Mouse (Mus musculus): ENCODE results near the gene Atg10. TPM values are rescaled to one million over a fixed set of nuclear protein-coding genes. Genes with fewer than 3 reads are reported as not detected.

The Atg10 gene
- polyA plus RNA-seq, 1 experiment from 2014 or later: 13.9 TPM

- H3K36me3 ChIP-seq (ENCODE audit: control insufficient read depth, insufficient read depth, low read length): no peaks in the 10 kb centered on the region
- H3K27me3 ChIP-seq (replicated peaks; ENCODE audit: control insufficient read depth, insufficient read depth, low read length): no peaks in the 10 kb centered on the region
- no peak overlapping the region for H3K4me2 ChIP-seq (ENCODE audit: low read length)
- H3K4me3 ChIP-seq (ENCODE audit: low read length): no peak overlapping the region
- H3K27ac ChIP-seq (ENCODE audit: low read depth, low read length): no peak overlapping the region
- 91% methylated on average over 3 of the region's 3 CpGs for WGBS
- H3K4me1 ChIP-seq (ENCODE audit: control insufficient read depth, insufficient read depth, low read depth, low read length): peaks cover 4% of the 10 kb centered on the region; the same call in 1 of the 2 replicates
- no peak for ATAC-seq
- no peaks in the 10 kb centered on the region for H3K9me3 ChIP-seq (ENCODE audit: control insufficient read depth, low read length)
- H3K9ac ChIP-seq (ENCODE audit: low read depth, low read length): no peak overlapping the region
Observed at GRCm38 (mm10) chr13:91038034-91038433, 185.7 kb downstream of the Atg10 start.

GRCm38 (mm10) chr13:91037405-91037804 lies 186.4 kb downstream of the Atg10 start:
- H3K9ac ChIP-seq (ENCODE audit: low read depth, low read length): no peak overlapping the region
- H3K4me3 ChIP-seq (ENCODE audit: low read length): no peak overlapping the region
- H3K9me3 ChIP-seq (ENCODE audit: control insufficient read depth, low read length): no peaks in the 10 kb centered on the region
- peaks cover 4% of the 10 kb centered on the region; the same call in 1 of the 2 replicates for H3K4me1 ChIP-seq (ENCODE audit: control insufficient read depth, insufficient read depth, low read depth, low read length)
- H3K27me3 ChIP-seq (replicated peaks; ENCODE audit: control insufficient read depth, insufficient read depth, low read length): no peaks in the 10 kb centered on the region
- H3K4me2 ChIP-seq (ENCODE audit: low read length): no peak overlapping the region
- ATAC-seq: no peak
- H3K36me3 ChIP-seq (ENCODE audit: control insufficient read depth, insufficient read depth, low read length): no peaks in the 10 kb centered on the region
- H3K27ac ChIP-seq (ENCODE audit: low read depth, low read length): no peak overlapping the region
- 96% methylated on average over 6 of the region's 6 CpGs for WGBS

- no peak overlapping the region for H3K4me2 ChIP-seq (ENCODE audit: low read length)
- no peak overlapping the region for H3K4me3 ChIP-seq (ENCODE audit: low read length)
- no peaks in the 10 kb centered on the region for H3K36me3 ChIP-seq (ENCODE audit: control insufficient read depth, insufficient read depth, low read length)
- H3K4me1 ChIP-seq (ENCODE audit: control insufficient read depth, insufficient read depth, low read depth, low read length): no peaks in the 10 kb centered on the region
- H3K27me3 ChIP-seq (replicated peaks; ENCODE audit: control insufficient read depth, insufficient read depth, low read length): no peaks in the 10 kb centered on the region
- no peak overlapping the region for H3K9ac ChIP-seq (ENCODE audit: low read depth, low read length)
- 88% methylated on average over 2 of the region's 2 CpGs for WGBS
- ATAC-seq: no peak
- H3K9me3 ChIP-seq (ENCODE audit: control insufficient read depth, low read length): no peaks in the 10 kb centered on the region
- H3K27ac ChIP-seq (ENCODE audit: low read depth, low read length): no peak overlapping the region
Observed at GRCm38 (mm10) chr13:91031836-91032235, 191.9 kb downstream of the Atg10 start.

- no peak overlapping the region for H3K4me2 ChIP-seq (ENCODE audit: low read length)
- 94% methylated on average over 9 of the region's 9 CpGs for WGBS
- H3K36me3 ChIP-seq (ENCODE audit: control insufficient read depth, insufficient read depth, low read length): no peaks in the 10 kb centered on the region
- no peaks in the 10 kb centered on the region for H3K4me1 ChIP-seq (ENCODE audit: control insufficient read depth, insufficient read depth, low read depth, low read length)
- no peak for ATAC-seq
- no peak overlapping the region for H3K9ac ChIP-seq (ENCODE audit: low read depth, low read length)
- no peak overlapping the region for H3K4me3 ChIP-seq (ENCODE audit: low read length)
- no peak overlapping the region for H3K27ac ChIP-seq (ENCODE audit: low read depth, low read length)
- H3K9me3 ChIP-seq (ENCODE audit: control insufficient read depth, low read length): no peaks in the 10 kb centered on the region
- no peaks in the 10 kb centered on the region for H3K27me3 ChIP-seq (replicated peaks; ENCODE audit: control insufficient read depth, insufficient read depth, low read length)
Observed at GRCm38 (mm10) chr13:91023447-91023846, 200.3 kb downstream of the Atg10 start.

- H3K36me3 ChIP-seq (ENCODE audit: control insufficient read depth, insufficient read depth, low read length): no peaks in the 10 kb centered on the region
- H3K27ac ChIP-seq (ENCODE audit: low read depth, low read length): no peak overlapping the region
- ATAC-seq: no peak
- no peaks in the 10 kb centered on the region for H3K4me1 ChIP-seq (ENCODE audit: control insufficient read depth, insufficient read depth, low read depth, low read length)
- H3K27me3 ChIP-seq (replicated peaks; ENCODE audit: control insufficient read depth, insufficient read depth, low read length): no peaks in the 10 kb centered on the region
- H3K9ac ChIP-seq (ENCODE audit: low read depth, low read length): no peak overlapping the region
- WGBS: 46% methylated on average over 3 of the region's 3 CpGs
- H3K4me2 ChIP-seq (ENCODE audit: low read length): no peak overlapping the region
- no peak overlapping the region for H3K4me3 ChIP-seq (ENCODE audit: low read length)
- H3K9me3 ChIP-seq (ENCODE audit: control insufficient read depth, low read length): no peaks in the 10 kb centered on the region
Observed at GRCm38 (mm10) chr13:91011851-91012250, 211.9 kb downstream of the Atg10 start.

GRCm38 (mm10) chr13:90995034-90995629 lies 228.6 kb downstream of the Atg10 start:
- H3K4me2 ChIP-seq (ENCODE audit: low read length): no peak overlapping the region
- no peaks in the 10 kb centered on the region for H3K36me3 ChIP-seq (ENCODE audit: control insufficient read depth, insufficient read depth, low read length)
- whole genome bisulfite sequencing: 89% methylated on average over 2 of the region's 2 CpGs
- no peaks in the 10 kb centered on the region for H3K9me3 ChIP-seq (ENCODE audit: control insufficient read depth, low read length)
- no peak overlapping the region for H3K27ac ChIP-seq (ENCODE audit: low read depth, low read length)
- no peak overlapping the region for H3K4me3 ChIP-seq (ENCODE audit: low read length)
- H3K9ac ChIP-seq (ENCODE audit: low read depth, low read length): no peak overlapping the region
- no peaks in the 10 kb centered on the region for H3K27me3 ChIP-seq (replicated peaks; ENCODE audit: control insufficient read depth, insufficient read depth, low read length)
- ATAC-seq: no peak
- no peaks in the 10 kb centered on the region for H3K4me1 ChIP-seq (ENCODE audit: control insufficient read depth, insufficient read depth, low read depth, low read length)

GRCm38 (mm10) chr13:90993602-90994001 lies 230.2 kb downstream of the Atg10 start:
- no peaks in the 10 kb centered on the region for H3K36me3 ChIP-seq (ENCODE audit: control insufficient read depth, insufficient read depth, low read length)
- ATAC-seq: no peak
- no peak overlapping the region for H3K27ac ChIP-seq (ENCODE audit: low read depth, low read length)
- no peaks in the 10 kb centered on the region for H3K9me3 ChIP-seq (ENCODE audit: control insufficient read depth, low read length)
- H3K9ac ChIP-seq (ENCODE audit: low read depth, low read length): no peak overlapping the region
- 85% methylated on average over 13 of the region's 13 CpGs for WGBS
- no peaks in the 10 kb centered on the region for H3K4me1 ChIP-seq (ENCODE audit: control insufficient read depth, insufficient read depth, low read depth, low read length)
- H3K4me3 ChIP-seq (ENCODE audit: low read length): no peak overlapping the region
- no peak overlapping the region for H3K4me2 ChIP-seq (ENCODE audit: low read length)
- no peaks in the 10 kb centered on the region for H3K27me3 ChIP-seq (replicated peaks; ENCODE audit: control insufficient read depth, insufficient read depth, low read length)

- H3K27me3 ChIP-seq (replicated peaks; ENCODE audit: control insufficient read depth, insufficient read depth, low read length): no peaks in the 10 kb centered on the region
- H3K4me1 ChIP-seq (ENCODE audit: control insufficient read depth, insufficient read depth, low read depth, low read length): no peaks in the 10 kb centered on the region
- WGBS: 90% methylated on average over 5 of the region's 5 CpGs
- ATAC-seq: no peak
- no peak overlapping the region for H3K27ac ChIP-seq (ENCODE audit: low read depth, low read length)
- no peak overlapping the region for H3K4me3 ChIP-seq (ENCODE audit: low read length)
- no peak overlapping the region for H3K4me2 ChIP-seq (ENCODE audit: low read length)
- H3K9ac ChIP-seq (ENCODE audit: low read depth, low read length): no peak overlapping the region
- H3K9me3 ChIP-seq (ENCODE audit: control insufficient read depth, low read length): no peaks in the 10 kb centered on the region
- no peaks in the 10 kb centered on the region for H3K36me3 ChIP-seq (ENCODE audit: control insufficient read depth, insufficient read depth, low read length)
Observed at GRCm38 (mm10) chr13:90992948-90993347, 230.8 kb downstream of the Atg10 start.

- WGBS: 87% methylated on average over 3 of the region's 3 CpGs
- H3K4me1 ChIP-seq (ENCODE audit: control insufficient read depth, insufficient read depth, low read depth, low read length): no peaks in the 10 kb centered on the region
- no peaks in the 10 kb centered on the region for H3K9me3 ChIP-seq (ENCODE audit: control insufficient read depth, low read length)
- H3K4me2 ChIP-seq (ENCODE audit: low read length): no peak overlapping the region
- ATAC-seq: no peak
- no peaks in the 10 kb centered on the region for H3K27me3 ChIP-seq (replicated peaks; ENCODE audit: control insufficient read depth, insufficient read depth, low read length)
- H3K27ac ChIP-seq (ENCODE audit: low read depth, low read length): no peak overlapping the region
- H3K4me3 ChIP-seq (ENCODE audit: low read length): no peak overlapping the region
- no peaks in the 10 kb centered on the region for H3K36me3 ChIP-seq (ENCODE audit: control insufficient read depth, insufficient read depth, low read length)
- no peak overlapping the region for H3K9ac ChIP-seq (ENCODE audit: low read depth, low read length)
Observed at GRCm38 (mm10) chr13:90988226-90988625, 235.5 kb downstream of the Atg10 start.

- no peaks in the 10 kb centered on the region for H3K9me3 ChIP-seq (ENCODE audit: control insufficient read depth, low read length)
- WGBS: 91% methylated on average over 3 of the region's 3 CpGs
- H3K4me3 ChIP-seq (ENCODE audit: low read length): no peak overlapping the region
- H3K4me1 ChIP-seq (ENCODE audit: control insufficient read depth, insufficient read depth, low read depth, low read length): no peaks in the 10 kb centered on the region
- no peaks in the 10 kb centered on the region for H3K27me3 ChIP-seq (replicated peaks; ENCODE audit: control insufficient read depth, insufficient read depth, low read length)
- no peak overlapping the region for H3K4me2 ChIP-seq (ENCODE audit: low read length)
- H3K9ac ChIP-seq (ENCODE audit: low read depth, low read length): no peak overlapping the region
- no peaks in the 10 kb centered on the region for H3K36me3 ChIP-seq (ENCODE audit: control insufficient read depth, insufficient read depth, low read length)
- ATAC-seq: no peak
- no peak overlapping the region for H3K27ac ChIP-seq (ENCODE audit: low read depth, low read length)
Observed at GRCm38 (mm10) chr13:90985417-90985816, 238.4 kb downstream of the Atg10 start.

Measured in hindbrain, embryonic 16.5 days (tissue).